Mouse (Mus musculus) brain, adult 10 weeks (tissue): ENCODE data around the gene Ctsc. TPM values are rescaled to one million over a fixed set of nuclear protein-coding genes. Genes with fewer than 3 reads are reported as not detected.

ENCODE experiments used
- polyA plus RNA-seq: library from polyadenylated mRNA; stranded (reverse); fragments of 350-450 nt; fragmentation: Illumina TruSeq; extraction: RNeasy Lipid Tissue Mini Kit (QIAGEN cat#74804); gene quantifications from one replicate; pipeline ENCODE4 v1.2.3, GENCODE M21; 2015; ENCODE audit warnings: low read depth, low replicate concordance

Ctsc gene
- 9.1 TPM for polyA plus RNA-seq

GRCm38 (mm10) chr7:88277858-88278627 lies at the start of gene Ctsc:
Gene Ctsc, plus strand, starts transcription at chr7:88278085.

Other genes starting within 250 kb of the Ctsc start
- 1.5 TPM for gene Rab38, start 152.2 kb downstream of the Ctsc start, polyA plus RNA-seq